Mouse (Mus musculus) embryo, embryonic 10.5 days (tissue): Measurements from ENCODE around the gene Col6a2.

Experiments
- DNase-seq: peaks from one replicate; pipeline ENCODE4 v3.0.0-alpha.2; 2015; ENCODE audit warnings: low spot score

The Col6a2 gene

GRCm38 (mm10) chr10:76636026-76636425, 12.6 kb upstream of the Col6a2 start:
- peak; percentile 58 for DNase-seq

GRCm38 (mm10) chr10:76634584-76634983, 11.2 kb upstream of the Col6a2 start:
- DNase-seq = no peak

GRCm38 (mm10) chr10:76634094-76634571, 10.7 kb upstream of the Col6a2 start:
- DNase-seq = peak; percentile 22

GRCm38 (mm10) chr10:76632630-76633029, 9.2 kb upstream of the Col6a2 start:
- DNase-seq = no peak

GRCm38 (mm10) chr10:76630657-76631056, 7.2 kb upstream of the Col6a2 start:
- no peak for DNase-seq

GRCm38 (mm10) chr10:76627714-76628113, 4.3 kb upstream of the Col6a2 start:
- no peak for DNase-seq

GRCm38 (mm10) chr10:76624903-76625302, 1.5 kb upstream of the Col6a2 start:
- no peak for DNase-seq

- no peak for DNase-seq
Observed at GRCm38 (mm10) chr10:76623734-76624133, 304 bp upstream of the Col6a2 start.

- no peak for DNase-seq
Observed at GRCm38 (mm10) chr10:76622411-76622810, 1.0 kb downstream of the Col6a2 start.

GRCm38 (mm10) chr10:76612473-76612872, 11.0 kb downstream of the Col6a2 start:
- DNase-seq = no peak

GRCm38 (mm10) chr10:76602690-76603089, 20.7 kb downstream of the Col6a2 start:
- DNase-seq = no peak

GRCm38 (mm10) chr10:76596338-76596737, 27.1 kb downstream of the Col6a2 start:
- no peak for DNase-seq

- no peak for DNase-seq
Observed at GRCm38 (mm10) chr10:76590197-76590596, 33.2 kb downstream of the Col6a2 start.

- DNase-seq = peak; percentile 5
Observed at GRCm38 (mm10) chr10:76586190-76586589, 37.2 kb downstream of the Col6a2 start.

- no peak for DNase-seq
Observed at GRCm38 (mm10) chr10:76584138-76584537, 39.3 kb downstream of the Col6a2 start.

- no peak for DNase-seq
Observed at GRCm38 (mm10) chr10:76576920-76577319, 46.5 kb downstream of the Col6a2 start.

GRCm38 (mm10) chr10:76575374-76575773, 48.1 kb downstream of the Col6a2 start, which contains the start of gene Ftcd:
Gene Ftcd, plus strand, starts transcription at chr10:76575648.
- no peak for DNase-seq

GRCm38 (mm10) chr10:76572151-76572550, 51.3 kb downstream of the Col6a2 start:
- no peak for DNase-seq

GRCm38 (mm10) chr10:76571070-76571469, 52.4 kb downstream of the Col6a2 start:
- no peak for DNase-seq

- DNase-seq = no peak
Observed at GRCm38 (mm10) chr10:76569996-76570685, 53.3 kb downstream of the Col6a2 start.

GRCm38 (mm10) chr10:76561972-76562371, 61.5 kb downstream of the Col6a2 start, which contains the start of gene Spatc1l:
Gene Spatc1l, plus strand, starts transcription at chr10:76562272.
- DNase-seq = no peak

GRCm38 (mm10) chr10:76554061-76554460, 69.4 kb downstream of the Col6a2 start:
- DNase-seq = no peak

- no peak for DNase-seq
Observed at GRCm38 (mm10) chr10:76551556-76551955, 71.9 kb downstream of the Col6a2 start.

- DNase-seq = peak; percentile 11
Observed at GRCm38 (mm10) chr10:76550458-76550857, 73.0 kb downstream of the Col6a2 start.
